Mouse (Mus musculus): Measurements from ENCODE around the gene Pyroxd2. TPM values are rescaled to one million over a fixed set of nuclear protein-coding genes. Genes with fewer than 3 reads are reported as not detected.
"Not testable (repeated sequence)": the region's sequence is repeated elsewhere in the genome, so short reads cannot be mapped to it uniquely, and the experiment has no call there.

Gene Pyroxd2
- 68.9 and 74.1 TPM in 2 replicates for polyA plus RNA-seq (2012; rRNA removed)

GRCm38 (mm10) chr19:42752363-42752931 is at the start of gene Pyroxd2:
TSS of gene Pyroxd2 (minus strand) at chr19:42752775.
- Histone ChIP-seq H3K27me3 (replicated peaks; ENCODE audit: control insufficient read depth, insufficient read depth, low read length) (no peaks in the 10 kb centered on the region), H3K4me1 (ENCODE audit: control insufficient read depth, insufficient read depth, low read length) (peaks cover 29% of the 10 kb centered on the region), H3K27ac (ENCODE audit: insufficient read depth, low read depth, low read length) (peak within 1 kb of the TSS; percentile 97), H3K36me3 (ENCODE audit: control insufficient read depth, insufficient read depth, low read length) (no peaks in the 10 kb centered on the region), H3K4me3 (ENCODE audit: insufficient read depth, low read depth, low read length) (peak within 1 kb of the TSS; percentile 57)
- WGBS, result 8% methylated on average over 22 of the region's 22 CpGs
- peak; percentile 94 for DNase-seq
- TF ChIP-seq POLR2A (IDR thresholded peaks at IDR 0.05; ENCODE audit: low read depth, low read length) (peak; percentile 55), CTCF (conservative IDR thresholded peaks at IDR 0.05; ENCODE audit: insufficient read depth, insufficient read length, low read depth, low read length) (no peak)

GRCm38 (mm10) chr19:42797866-42798265 is 45.3 kb upstream of the Pyroxd2 start:
- Histone ChIP-seq H3K36me3 (ENCODE audit: control insufficient read depth, insufficient read depth, low read length) (no peaks in the 10 kb centered on the region), H3K4me3 (ENCODE audit: insufficient read depth, low read depth, low read length) (no peak overlapping the region), H3K27ac (ENCODE audit: insufficient read depth, low read depth, low read length) (no peak overlapping the region), H3K27me3 (replicated peaks; ENCODE audit: control insufficient read depth, insufficient read depth, low read length) (no peaks in the 10 kb centered on the region), H3K4me1 (ENCODE audit: control insufficient read depth, insufficient read depth, low read length) (no peaks in the 10 kb centered on the region)
- 52% methylated on average over 2 of the region's 2 CpGs for WGBS
- TF ChIP-seq CTCF (conservative IDR thresholded peaks at IDR 0.05; ENCODE audit: insufficient read depth, insufficient read length, low read depth, low read length), result no peak
- no peak for TF ChIP-seq POLR2A (IDR thresholded peaks at IDR 0.05; ENCODE audit: low read depth, low read length)
- DNase-seq, result no peak

GRCm38 (mm10) chr19:42795801-42796200 is 43.2 kb upstream of the Pyroxd2 start:
- no peak for DNase-seq
- H3K36me3 ChIP-seq (ENCODE audit: control insufficient read depth, insufficient read depth, low read length), result no peaks in the 10 kb centered on the region
- H3K27ac ChIP-seq (ENCODE audit: insufficient read depth, low read depth, low read length), result no peak overlapping the region
- no peak for TF ChIP-seq CTCF (conservative IDR thresholded peaks at IDR 0.05; ENCODE audit: insufficient read depth, insufficient read length, low read depth, low read length)
- no peak for TF ChIP-seq POLR2A (IDR thresholded peaks at IDR 0.05; ENCODE audit: low read depth, low read length)
- 25% methylated on average over 9 of the region's 9 CpGs for WGBS
- H3K27me3 ChIP-seq (replicated peaks; ENCODE audit: control insufficient read depth, insufficient read depth, low read length), result no peaks in the 10 kb centered on the region
- H3K4me1 ChIP-seq (ENCODE audit: control insufficient read depth, insufficient read depth, low read length), result no peaks in the 10 kb centered on the region
- no peak overlapping the region for H3K4me3 ChIP-seq (ENCODE audit: insufficient read depth, low read depth, low read length)

GRCm38 (mm10) chr19:42794914-42795613 is 42.5 kb upstream of the Pyroxd2 start:
- Histone ChIP-seq H3K27me3 (replicated peaks; ENCODE audit: control insufficient read depth, insufficient read depth, low read length) (no peaks in the 10 kb centered on the region), H3K4me1 (ENCODE audit: control insufficient read depth, insufficient read depth, low read length) (no peaks in the 10 kb centered on the region), H3K36me3 (ENCODE audit: control insufficient read depth, insufficient read depth, low read length) (no peaks in the 10 kb centered on the region), H3K27ac (ENCODE audit: insufficient read depth, low read depth, low read length) (no peak overlapping the region), H3K4me3 (ENCODE audit: insufficient read depth, low read depth, low read length) (no peak overlapping the region)
- peak; percentile 76 for DNase-seq
- 2% methylated on average over 31 of the region's 31 CpGs for WGBS
- no peak for TF ChIP-seq POLR2A (IDR thresholded peaks at IDR 0.05; ENCODE audit: low read depth, low read length)
- TF ChIP-seq CTCF (conservative IDR thresholded peaks at IDR 0.05; ENCODE audit: insufficient read depth, insufficient read length, low read depth, low read length), result peak; percentile 95

GRCm38 (mm10) chr19:42788311-42788710 is 35.7 kb upstream of the Pyroxd2 start:
- 44% methylated on average over 5 of the region's 5 CpGs for WGBS
- Histone ChIP-seq H3K27ac (ENCODE audit: insufficient read depth, low read depth, low read length) (no peak overlapping the region), H3K36me3 (ENCODE audit: control insufficient read depth, insufficient read depth, low read length) (no peaks in the 10 kb centered on the region), H3K27me3 (replicated peaks; ENCODE audit: control insufficient read depth, insufficient read depth, low read length) (no peaks in the 10 kb centered on the region), H3K4me1 (ENCODE audit: control insufficient read depth, insufficient read depth, low read length) (no peaks in the 10 kb centered on the region), H3K4me3 (ENCODE audit: insufficient read depth, low read depth, low read length) (no peak overlapping the region)
- no peak for DNase-seq
- TF ChIP-seq POLR2A (IDR thresholded peaks at IDR 0.05; ENCODE audit: low read depth, low read length) (no peak), CTCF (conservative IDR thresholded peaks at IDR 0.05; ENCODE audit: insufficient read depth, insufficient read length, low read depth, low read length) (no peak)

- Histone ChIP-seq H3K27ac (ENCODE audit: insufficient read depth, low read depth, low read length) (no peak overlapping the region), H3K27me3 (replicated peaks; ENCODE audit: control insufficient read depth, insufficient read depth, low read length) (no peaks in the 10 kb centered on the region), H3K4me1 (ENCODE audit: control insufficient read depth, insufficient read depth, low read length) (no peaks in the 10 kb centered on the region), H3K4me3 (ENCODE audit: insufficient read depth, low read depth, low read length) (no peak overlapping the region), H3K36me3 (ENCODE audit: control insufficient read depth, insufficient read depth, low read length) (no peaks in the 10 kb centered on the region)
- no peak for DNase-seq
- WGBS, result 79% methylated on average over 8 of the region's 8 CpGs
- TF ChIP-seq CTCF (conservative IDR thresholded peaks at IDR 0.05; ENCODE audit: insufficient read depth, insufficient read length, low read depth, low read length) (no peak), POLR2A (IDR thresholded peaks at IDR 0.05; ENCODE audit: low read depth, low read length) (no peak)
Measured at GRCm38 (mm10) chr19:42785562-42786220, 33.1 kb upstream of the Pyroxd2 start.

GRCm38 (mm10) chr19:42785129-42785528 is 32.6 kb upstream of the Pyroxd2 start:
- H3K27me3 ChIP-seq (replicated peaks; ENCODE audit: control insufficient read depth, insufficient read depth, low read length), result no peaks in the 10 kb centered on the region
- no peak overlapping the region for H3K27ac ChIP-seq (ENCODE audit: insufficient read depth, low read depth, low read length)
- H3K4me1 ChIP-seq (ENCODE audit: control insufficient read depth, insufficient read depth, low read length), result no peaks in the 10 kb centered on the region
- 56% methylated on average over 2 of the region's 2 CpGs for WGBS
- TF ChIP-seq CTCF (conservative IDR thresholded peaks at IDR 0.05; ENCODE audit: insufficient read depth, insufficient read length, low read depth, low read length) (0 out of 2 replicates have a peak, but pooled peaks have one; percentile 9), POLR2A (IDR thresholded peaks at IDR 0.05; ENCODE audit: low read depth, low read length) (no peak)
- DNase-seq, result no peak
- no peak overlapping the region for H3K4me3 ChIP-seq (ENCODE audit: insufficient read depth, low read depth, low read length)
- no peaks in the 10 kb centered on the region for H3K36me3 ChIP-seq (ENCODE audit: control insufficient read depth, insufficient read depth, low read length)

- not testable (repeated sequence) for H3K27ac ChIP-seq (ENCODE audit: insufficient read depth, low read depth, low read length)
Measured at GRCm38 (mm10) chr19:42780156-42780538, 27.6 kb upstream of the Pyroxd2 start.

More at GRCm38 (mm10) chr19:42780156-42780538, 27.6 kb upstream of the Pyroxd2 start:
- not testable (repeated sequence) for H3K36me3 ChIP-seq (ENCODE audit: control insufficient read depth, insufficient read depth, low read length); DNase-seq; H3K4me1 ChIP-seq (ENCODE audit: control insufficient read depth, insufficient read depth, low read length); H3K27me3 ChIP-seq (replicated peaks; ENCODE audit: control insufficient read depth, insufficient read depth, low read length)
- 46% methylated on average over 7 of the region's 7 CpGs for WGBS
- H3K4me3 ChIP-seq (ENCODE audit: insufficient read depth, low read depth, low read length), result peak overlapping the region; percentile 61
